Mouse (Mus musculus) forebrain, embryonic 10.5 days (tissue): ENCODE measurements at regions not wholly inside any gene's neighbourhood (a gene's known extent, or its start where the extent isn't known, plus 50 kb on each side); places are given as distances from the start of the nearest gene placed in this dataset.
A peak's percentile ranks its signal among the peaks of the same experiment; 100 is the strongest.

Experiments
- DNase-seq: peaks from one replicate; pipeline ENCODE4 v3.0.0-alpha.2; 2017; ENCODE audit warnings: low spot score; ENCODE audit errors: extremely low spot score
- H3K27ac ChIP-seq: fragments of 300-500 bp; sonication (generic); 2 replicates; pipeline ENCODE4 v1.5.1; 2016; ENCODE audit warnings: mild to moderate bottlenecking
- H3K27me3 ChIP-seq: fragments of 300-500 bp; sonication (generic); 2 replicates; pipeline ENCODE4 v1.6.1; 2016; ENCODE audit warnings: mild to moderate bottlenecking; ENCODE audit not compliant: poor library complexity, severe bottlenecking
- H3K36me3 ChIP-seq: fragments of 300-500 bp; sonication (generic); replicated peaks from 2 replicates; pipeline ENCODE4 v1.6.1; 2016; ENCODE audit warnings: mild to moderate bottlenecking, moderate library complexity
- H3K4me1 ChIP-seq: fragments of 300-500 bp; sonication (generic); 2 replicates; pipeline ENCODE4 v1.6.1; 2016
- H3K4me3 ChIP-seq: fragments of 300-500 bp; sonication (generic); 2 replicates; pipeline ENCODE4 v1.5.1; 2016; ENCODE audit warnings: mild to moderate bottlenecking, moderate library complexity
- H3K9me3 ChIP-seq: fragments of 300-500 bp; sonication (generic); 2 replicates; pipeline ENCODE4 v1.6.1; 2016; ENCODE audit warnings: mild to moderate bottlenecking, moderate library complexity
- WGBS: fragments of 180-500 bp; shearing (Covaris S2); methylation state at CpG from one replicate; pipeline ENCODE4 v1.1.7; 2016; 5-methylcytosine and 5-hydroxymethylcytosine counted together

DNA sequence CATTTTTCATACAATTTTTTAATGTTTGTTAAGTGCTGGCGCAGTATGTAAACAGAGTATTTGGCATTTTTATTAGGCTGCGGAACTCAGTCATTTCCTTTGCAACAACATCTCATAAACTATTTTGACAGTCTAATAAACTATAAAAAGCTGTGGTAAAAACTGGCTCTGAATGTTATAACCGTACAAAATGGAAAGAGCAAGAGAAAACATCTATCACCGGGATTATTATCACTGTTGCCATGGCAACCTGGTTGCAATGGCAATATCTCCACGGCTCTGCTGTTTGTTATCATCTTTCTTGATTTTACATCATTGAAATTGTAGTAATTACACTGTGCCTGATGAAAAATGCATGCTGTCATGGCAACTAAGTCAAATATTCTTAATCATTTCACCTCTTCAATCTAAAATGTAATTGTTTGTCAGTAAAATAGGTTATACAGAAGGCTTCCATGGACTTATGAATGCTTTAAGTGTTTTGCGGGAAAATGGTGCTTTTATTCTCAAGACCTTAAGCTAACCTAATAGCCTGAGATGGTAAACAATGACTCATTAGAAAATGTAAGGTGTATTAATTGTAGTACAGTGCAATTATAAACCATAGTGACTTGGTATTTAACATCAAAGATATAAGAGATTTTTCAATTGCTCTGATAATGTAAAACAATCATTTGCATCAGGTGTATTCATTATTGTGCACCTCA is 671.0 kb downstream of the Car8 start:
- H3K36me3 ChIP-seq: no peaks in the 10 kb centered on the region
- no peak overlapping the region for H3K4me3 ChIP-seq
- no peak for DNase-seq
- 89% methylated on average over 6 of the region's 6 CpGs for WGBS
- no peaks in the 10 kb centered on the region for H3K4me1 ChIP-seq
- H3K27me3 ChIP-seq: no peaks in the 10 kb centered on the region
- no peaks in the 10 kb centered on the region for H3K9me3 ChIP-seq
- no peak overlapping the region for H3K27ac ChIP-seq

DNA sequence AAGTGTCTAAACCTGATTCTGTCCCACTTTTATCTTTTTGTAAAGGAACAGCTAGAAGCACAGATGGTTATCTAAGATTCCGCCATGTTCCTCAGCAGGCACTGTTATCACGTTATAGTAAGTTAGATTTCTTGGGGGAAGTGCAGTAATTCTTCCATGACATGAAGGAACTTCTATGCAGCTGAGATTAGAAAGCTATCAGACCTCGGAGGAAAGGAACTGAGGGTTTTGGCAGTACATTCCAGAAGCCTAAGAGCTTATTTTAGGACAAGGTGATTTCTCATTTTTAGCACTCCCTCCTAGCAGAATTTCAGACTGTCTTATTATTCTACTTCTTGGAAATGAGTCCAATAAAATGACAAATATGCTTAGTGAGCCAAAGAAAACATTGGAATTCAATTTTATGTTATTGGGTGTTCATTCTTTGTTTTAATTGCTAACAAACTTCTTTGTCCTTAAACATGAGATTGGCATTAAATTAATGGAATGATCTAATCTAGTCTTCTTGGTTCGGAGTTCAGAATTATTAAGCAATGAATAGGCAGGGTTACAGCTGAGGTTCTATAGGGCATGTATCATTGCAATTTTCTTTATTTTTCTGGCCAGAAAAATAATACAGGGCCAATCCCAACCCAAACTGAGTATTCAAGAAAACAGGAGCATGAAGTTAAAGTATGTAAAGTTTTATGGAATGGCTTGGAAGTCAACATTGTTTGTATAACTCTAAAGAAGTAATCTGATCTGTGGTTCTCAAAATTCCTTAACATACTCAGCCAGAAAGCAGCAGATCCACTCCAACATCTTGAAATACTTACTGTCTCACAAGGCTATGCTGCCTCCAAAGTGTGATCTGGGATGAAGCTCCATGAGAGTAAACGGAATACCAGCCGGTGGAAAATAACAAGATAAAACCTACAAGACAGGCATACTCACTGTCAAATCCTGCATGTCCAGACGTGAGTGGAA is 678.7 kb downstream of the Car8 start:
- Histone ChIP-seq H3K27me3 (no peaks in the 10 kb centered on the region), H3K27ac (no peak overlapping the region), H3K4me1 (no peaks in the 10 kb centered on the region), H3K36me3 (no peaks in the 10 kb centered on the region), H3K4me3 (no peak overlapping the region), H3K9me3 (no peaks in the 10 kb centered on the region)
- no peak for DNase-seq
- WGBS: 75% methylated on average over 7 of the region's 7 CpGs

DNA sequence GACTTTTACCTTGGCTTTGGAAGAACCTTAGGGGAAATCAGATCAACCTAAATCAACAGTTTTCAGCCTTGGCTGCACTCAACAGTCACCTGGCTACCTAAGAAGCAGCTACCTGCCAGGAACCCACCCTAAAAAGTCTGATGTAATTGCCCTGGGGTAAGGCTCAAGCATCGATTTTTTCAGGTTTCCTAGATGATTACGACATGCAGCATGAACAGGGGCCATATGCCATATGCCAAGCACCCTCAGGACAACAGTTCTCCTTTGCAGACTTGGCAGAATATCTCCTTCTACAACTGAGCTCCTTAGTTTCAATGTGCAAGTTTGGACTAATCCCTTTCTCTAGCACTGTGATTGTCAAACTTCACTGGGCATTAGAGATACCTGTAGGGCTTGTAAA is 680.1 kb downstream of the Car8 start:
- 94% methylated on average over 2 of the region's 2 CpGs for WGBS
- no peaks in the 10 kb centered on the region for H3K27me3 ChIP-seq
- H3K4me3 ChIP-seq: no peak overlapping the region
- H3K4me1 ChIP-seq: no peaks in the 10 kb centered on the region
- DNase-seq: no peak
- no peaks in the 10 kb centered on the region for H3K9me3 ChIP-seq
- no peak overlapping the region for H3K27ac ChIP-seq
- no peaks in the 10 kb centered on the region for H3K36me3 ChIP-seq

DNA sequence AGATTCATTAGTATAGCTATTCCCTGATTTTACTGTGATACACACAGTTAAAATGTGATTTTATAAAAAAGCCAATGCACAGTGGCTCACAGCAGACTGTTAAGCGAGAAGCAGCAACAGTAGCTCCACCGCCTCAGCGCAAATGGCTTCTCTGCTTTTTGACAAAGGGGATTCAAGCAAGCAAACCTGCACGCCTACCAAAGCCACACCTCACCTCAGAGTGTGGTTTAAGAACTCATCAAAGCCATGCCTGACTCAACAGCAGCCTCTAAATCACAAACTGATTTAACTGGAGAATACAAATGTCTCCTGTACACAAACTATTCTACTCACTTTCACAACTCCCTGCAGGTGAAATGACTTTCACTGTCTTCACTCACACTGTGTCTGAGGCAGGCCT is 704.5 kb downstream of the Car8 start:
- H3K4me3 ChIP-seq: no peak overlapping the region
- H3K27ac ChIP-seq: no peak overlapping the region
- H3K4me1 ChIP-seq: no peaks in the 10 kb centered on the region
- 88% methylated on average over 4 of the region's 4 CpGs for WGBS
- H3K27me3 ChIP-seq: no peaks in the 10 kb centered on the region
- no peaks in the 10 kb centered on the region for H3K9me3 ChIP-seq
- H3K36me3 ChIP-seq: no peaks in the 10 kb centered on the region
- DNase-seq: no peak

DNA sequence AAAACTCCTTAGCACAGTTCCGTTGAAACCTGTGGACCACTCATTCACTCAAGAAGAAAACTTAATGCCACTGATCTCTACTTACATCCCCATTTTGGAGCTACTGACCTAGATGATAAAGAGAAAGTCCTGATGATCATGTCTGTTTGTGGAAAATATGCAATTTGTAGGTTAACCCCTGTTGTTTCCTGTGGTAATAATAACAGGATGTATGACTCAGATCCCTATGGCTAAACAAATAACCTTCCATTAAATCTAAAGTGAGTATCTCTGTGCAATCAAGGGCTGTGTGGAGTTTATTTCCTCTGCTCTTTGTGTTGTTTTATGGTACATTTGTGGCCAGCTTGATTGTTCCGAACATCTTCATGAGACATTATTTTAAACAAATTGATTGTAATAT is 711.1 kb downstream of the Car8 start:
- no peak for DNase-seq
- H3K4me1 ChIP-seq: no peaks in the 10 kb centered on the region
- H3K27ac ChIP-seq: no peak overlapping the region
- WGBS: 97% methylated on average over 2 of the region's 2 CpGs
- no peaks in the 10 kb centered on the region for H3K9me3 ChIP-seq
- no peaks in the 10 kb centered on the region for H3K36me3 ChIP-seq
- H3K27me3 ChIP-seq: no peaks in the 10 kb centered on the region
- no peak overlapping the region for H3K4me3 ChIP-seq

DNA sequence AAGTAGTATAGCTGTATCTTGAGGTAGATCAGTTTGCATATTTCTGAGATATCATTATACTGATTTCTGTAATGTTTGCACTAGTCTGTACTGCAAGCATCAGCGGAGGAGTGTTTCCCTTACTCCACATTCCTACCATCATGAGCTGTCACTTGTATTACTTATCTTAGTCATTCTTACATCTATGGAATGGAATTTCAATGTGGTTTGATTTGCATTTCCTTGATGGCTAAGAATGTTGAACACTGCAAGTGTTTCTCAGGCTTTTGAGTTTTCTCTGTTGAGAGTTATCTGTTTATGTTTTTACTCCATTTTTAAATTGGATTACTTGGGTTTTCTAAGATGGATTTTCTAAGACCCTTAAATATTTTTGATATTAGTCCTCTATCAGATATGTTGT is 725.8 kb downstream of the Car8 start:
- no peaks in the 10 kb centered on the region for H3K4me1 ChIP-seq
- no peak for DNase-seq
- no peaks in the 10 kb centered on the region for H3K27me3 ChIP-seq
- no peaks in the 10 kb centered on the region for H3K9me3 ChIP-seq
- no peak overlapping the region for H3K27ac ChIP-seq
- WGBS: 93% methylated on average over 1 of the region's 1 CpGs
- H3K4me3 ChIP-seq: no peak overlapping the region
- H3K36me3 ChIP-seq: no peaks in the 10 kb centered on the region

DNA sequence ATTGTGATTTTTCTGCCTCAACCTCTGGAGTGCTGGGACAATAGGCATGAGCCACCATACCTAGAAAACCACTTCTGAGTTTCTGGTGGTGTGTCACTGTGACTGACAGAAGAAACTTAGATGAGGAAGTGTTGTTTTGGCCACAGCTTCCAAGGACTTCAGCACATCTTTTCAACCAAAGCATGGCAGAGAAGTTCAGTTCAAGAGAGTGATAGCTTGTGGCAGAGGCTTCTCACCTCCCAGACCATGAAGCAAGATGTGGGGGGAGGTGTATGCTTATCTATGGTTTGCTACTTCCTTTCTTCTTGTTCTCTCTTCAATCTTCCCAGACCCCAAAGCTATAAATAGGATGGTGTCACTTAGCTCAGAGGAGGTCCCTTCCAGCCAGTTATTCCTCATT is 753.3 kb downstream of the Car8 start:
- Histone ChIP-seq H3K9me3 (no peaks in the 10 kb centered on the region), H3K36me3 (no peaks in the 10 kb centered on the region), H3K4me1 (no peaks in the 10 kb centered on the region), H3K4me3 (no peak overlapping the region), H3K27me3 (no peaks in the 10 kb centered on the region), H3K27ac (no peak overlapping the region)
- DNase-seq: no peak

DNA sequence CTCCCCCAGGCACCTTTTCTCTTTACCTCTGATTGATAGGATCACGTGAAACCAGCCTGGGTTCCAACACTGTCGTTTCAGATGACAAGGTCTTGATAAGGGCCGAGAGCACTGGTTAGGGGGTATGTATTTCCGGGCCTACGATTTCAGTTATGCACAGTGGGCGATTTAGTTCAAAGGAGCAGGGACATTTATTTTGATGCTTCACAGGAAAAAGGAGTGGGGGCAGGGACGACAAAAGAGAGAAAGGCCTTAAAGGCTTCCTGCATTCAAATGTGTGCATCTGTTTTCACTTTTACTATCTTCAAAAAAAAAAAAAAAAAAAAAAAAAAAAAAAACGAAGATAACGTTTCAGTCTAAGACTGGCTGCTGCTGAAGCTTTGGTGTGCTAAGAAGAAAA is 783.7 kb downstream of the Car8 start:
- WGBS: 29% methylated on average over 9 of the region's 9 CpGs
- no peak overlapping the region for H3K4me3 ChIP-seq
- H3K9me3 ChIP-seq: no peaks in the 10 kb centered on the region
- H3K4me1 ChIP-seq: peaks cover 14% of the 10 kb centered on the region
- H3K27me3 ChIP-seq: no peaks in the 10 kb centered on the region
- H3K27ac ChIP-seq: 0 out of 2 replicates have a peak overlapping the region, but pooled peaks have one; percentile 44
- H3K36me3 ChIP-seq: no peaks in the 10 kb centered on the region
- no peak for DNase-seq

DNA sequence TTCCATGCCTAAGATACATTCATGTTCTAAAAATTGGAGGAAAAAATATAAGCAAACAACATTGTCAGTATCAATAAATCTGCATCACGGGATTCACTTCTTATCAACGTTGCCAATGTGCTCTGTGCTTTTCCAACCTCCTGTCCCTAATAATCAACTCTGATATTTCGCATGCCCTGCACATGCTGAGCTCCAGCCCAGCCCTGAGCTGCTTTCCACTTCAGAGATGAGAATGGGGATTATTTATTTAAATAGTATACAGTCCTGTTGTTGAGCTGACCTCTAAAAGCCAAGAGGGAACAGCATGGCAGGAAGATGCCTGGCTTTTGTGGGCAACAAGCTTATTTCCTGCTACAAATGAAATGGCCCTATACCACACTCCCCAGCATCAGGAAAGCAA is 786.2 kb downstream of the Car8 start:
- DNase-seq: no peak
- 87% methylated on average over 3 of the region's 3 CpGs for WGBS
- no peaks in the 10 kb centered on the region for H3K36me3 ChIP-seq

DNA sequence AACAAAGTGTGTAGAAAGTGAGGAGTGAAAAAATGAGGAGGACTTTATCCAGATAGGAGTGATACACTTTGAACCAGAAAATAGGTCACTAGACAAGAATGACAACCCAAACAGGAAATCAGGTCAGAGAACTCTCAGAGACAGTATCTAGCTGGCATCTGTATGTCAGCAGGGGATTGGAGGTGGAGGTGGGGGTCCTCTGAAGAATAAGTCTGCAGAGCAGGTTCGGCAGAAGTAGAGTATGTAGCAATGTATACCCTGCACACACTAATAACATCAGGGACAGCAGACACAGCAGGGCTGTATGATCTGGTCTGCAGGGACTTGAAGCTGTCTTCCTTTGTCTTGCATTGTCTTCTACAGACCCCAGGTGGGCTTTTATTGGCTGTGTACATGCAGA is 787.9 kb downstream of the Car8 start:
- Histone ChIP-seq H3K27me3 (no peaks in the 10 kb centered on the region), H3K4me1 (peaks cover 14% of the 10 kb centered on the region), H3K27ac (no peak overlapping the region), H3K9me3 (no peaks in the 10 kb centered on the region), H3K36me3 (no peaks in the 10 kb centered on the region), H3K4me3 (no peak overlapping the region)
- 74% methylated on average over 1 of the region's 1 CpGs for WGBS
- DNase-seq: no peak

More for the DNA sequence above, 786.2 kb downstream of the Car8 start:
- no peak overlapping the region for H3K4me3 ChIP-seq
- no peaks in the 10 kb centered on the region for H3K27me3 ChIP-seq
- H3K9me3 ChIP-seq: no peaks in the 10 kb centered on the region
- H3K27ac ChIP-seq: no peak overlapping the region
- H3K4me1 ChIP-seq: peaks cover 14% of the 10 kb centered on the region

DNA sequence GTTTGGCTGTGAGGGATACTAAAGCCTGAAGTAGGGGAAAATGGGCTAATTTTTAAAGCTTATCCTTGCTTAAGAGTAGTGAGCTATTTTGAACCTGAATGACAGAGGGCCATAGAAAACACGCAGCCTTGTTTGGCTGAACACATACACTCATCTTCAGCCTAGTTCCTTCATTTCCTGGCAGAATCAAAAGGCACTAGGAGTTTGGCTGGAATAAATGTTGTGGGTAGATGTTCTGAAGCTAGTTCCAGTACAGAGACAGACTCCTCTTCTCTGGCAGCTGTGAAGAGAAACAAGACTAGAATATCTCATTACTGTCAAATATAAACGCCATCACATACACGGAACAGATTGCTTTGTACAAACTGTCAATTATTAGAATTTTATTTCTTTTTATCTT is 809.5 kb downstream of the Car8 start:
- no peak for DNase-seq
- WGBS: 95% methylated on average over 3 of the region's 3 CpGs

DNA sequence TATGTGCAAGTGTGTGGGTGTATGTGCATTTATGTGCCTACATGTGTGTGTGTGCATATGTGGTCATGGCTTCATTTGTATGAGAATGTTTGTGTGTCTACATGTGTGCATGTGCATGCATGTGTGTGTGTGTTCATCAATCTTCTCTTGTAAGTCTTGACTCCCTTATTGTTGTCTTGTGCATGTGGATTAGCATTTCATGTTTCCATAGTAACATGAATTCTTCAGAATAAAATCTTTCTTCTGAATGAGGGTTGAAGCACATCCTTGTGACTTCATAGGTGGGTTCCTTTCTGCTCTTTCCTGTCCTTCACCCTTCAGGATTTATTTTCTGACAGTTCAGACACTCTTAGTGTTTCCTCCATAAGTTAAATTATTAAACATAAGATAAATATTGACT is 814.8 kb downstream of the Car8 start:
- Histone ChIP-seq H3K4me3 (no peak overlapping the region), H3K27ac (no peak overlapping the region), H3K9me3 (no peaks in the 10 kb centered on the region), H3K4me1 (no peaks in the 10 kb centered on the region), H3K36me3 (no peaks in the 10 kb centered on the region), H3K27me3 (no peaks in the 10 kb centered on the region)
- DNase-seq: no peak

More for the DNA sequence above, 809.5 kb downstream of the Car8 start:
- Histone ChIP-seq H3K9me3 (no peaks in the 10 kb centered on the region), H3K36me3 (no peaks in the 10 kb centered on the region), H3K27ac (no peak overlapping the region), H3K4me3 (no peak overlapping the region), H3K27me3 (no peaks in the 10 kb centered on the region), H3K4me1 (no peaks in the 10 kb centered on the region)

DNA sequence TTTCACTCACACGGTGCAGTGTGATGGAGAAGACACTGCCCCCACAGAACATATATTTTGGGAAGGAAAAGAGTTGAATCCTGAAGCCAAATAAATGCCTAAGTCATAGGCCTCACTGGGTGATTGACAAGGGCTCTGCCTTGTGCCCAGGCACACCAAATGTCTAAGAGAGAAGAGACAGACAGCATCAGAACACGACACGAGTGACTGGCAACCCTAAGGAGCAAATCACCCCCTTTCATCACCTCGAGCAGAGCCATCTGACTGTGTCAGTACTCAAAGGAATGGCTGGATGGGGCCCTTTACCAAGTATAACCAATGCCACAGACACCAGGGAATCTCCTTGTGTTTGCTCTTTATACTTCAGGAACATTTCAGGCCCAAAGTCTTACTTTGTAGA is 815.6 kb downstream of the Car8 start:
- Histone ChIP-seq H3K4me3 (no peak overlapping the region), H3K27me3 (no peaks in the 10 kb centered on the region), H3K9me3 (no peaks in the 10 kb centered on the region), H3K36me3 (no peaks in the 10 kb centered on the region), H3K4me1 (no peaks in the 10 kb centered on the region), H3K27ac (no peak overlapping the region)
- no peak for DNase-seq
- 87% methylated on average over 4 of the region's 4 CpGs for WGBS
